Mouse (Mus musculus): Measurements from ENCODE around the gene Olfr370.
A peak's percentile ranks its signal among the peaks of the same experiment; 100 is the strongest.
"Not testable (repeated sequence)": the region's sequence is repeated elsewhere in the genome, so short reads cannot be mapped to it uniquely, and the experiment has no call there.

The Olfr370 gene

DNA sequence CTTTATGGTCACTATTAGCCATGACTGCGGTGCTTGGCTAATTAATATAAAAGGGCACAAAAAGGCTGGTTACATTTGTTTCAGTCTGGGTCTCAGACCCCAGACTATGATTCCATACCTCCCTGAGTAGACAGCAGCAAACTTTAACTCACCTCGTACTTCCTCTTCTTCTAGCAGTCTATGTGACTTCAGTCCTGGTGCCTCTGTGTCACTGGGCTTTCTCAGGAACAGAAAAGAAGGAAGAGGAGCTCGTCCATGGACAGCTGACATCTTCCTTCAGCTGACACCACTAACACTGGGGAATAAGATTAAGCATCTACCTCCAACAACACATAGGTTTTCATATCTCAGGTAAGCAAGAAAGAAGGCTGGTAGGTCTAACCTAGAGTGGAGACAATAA is at the start of gene Olfr370:
Gene Olfr370 (plus strand): TSS at position 45 of the 400 bp plus-strand sequence.
- DNase-seq (ENCODE audit: low read depth), result no peak

GRCm38 (mm10) chr8:83511696-83512095 is 23.9 kb upstream of the Olfr370 start:
- no peak for DNase-seq (ENCODE audit: low read depth)

DNA sequence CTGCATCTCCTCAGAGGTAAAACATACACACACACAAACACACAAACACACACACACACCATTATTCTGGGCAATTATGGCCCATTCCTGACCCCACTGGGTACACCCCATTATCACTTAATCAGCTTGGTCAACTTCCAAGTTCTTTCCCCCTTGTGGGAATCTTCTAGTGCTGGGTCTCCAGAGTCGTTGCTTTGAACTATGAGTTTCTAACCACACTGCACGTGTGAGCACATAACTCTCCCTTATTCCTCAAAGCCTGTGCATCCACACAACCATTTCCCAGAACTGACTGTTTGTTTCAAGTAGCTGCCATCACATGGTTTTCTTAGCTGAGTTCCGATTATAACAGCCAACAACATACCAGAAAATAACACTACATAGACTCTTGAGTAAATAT is 15.1 kb upstream of the Olfr370 start:
- no peak for DNase-seq (ENCODE audit: low read depth)

GRCm38 (mm10) chr8:83520907-83521306 is 14.7 kb upstream of the Olfr370 start:
- not testable (repeated sequence) for DNase-seq (ENCODE audit: low read depth)

DNA sequence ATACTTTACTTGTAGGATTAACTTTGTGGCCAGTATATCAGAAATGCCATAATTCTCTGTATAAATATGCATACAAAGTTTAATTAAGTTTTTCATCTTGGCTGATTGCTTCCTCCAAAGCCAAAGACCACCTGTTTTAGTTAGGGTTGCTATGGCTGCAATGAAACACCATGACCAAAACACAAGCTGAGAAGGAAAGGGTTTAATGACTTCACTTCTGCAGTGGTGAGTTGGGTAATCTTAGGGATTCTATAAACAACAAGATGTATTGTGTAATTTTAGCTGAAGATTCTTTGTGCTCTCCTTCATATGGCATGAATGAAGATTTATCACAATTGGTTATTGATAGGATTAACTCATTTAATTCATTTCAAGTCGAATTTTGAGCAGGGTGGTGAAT is 14.3 kb upstream of the Olfr370 start:
- no peak for DNase-seq (ENCODE audit: low read depth)

GRCm38 (mm10) chr8:83534802-83535201 is 778 bp upstream of the Olfr370 start:
- no peak for DNase-seq (ENCODE audit: low read depth)

- DNase-seq (ENCODE audit: low read depth), result no peak
Measured at GRCm38 (mm10) chr8:83562669-83563068, 27.1 kb downstream of the Olfr370 start.

GRCm38 (mm10) chr8:83563246-83563645 is 27.7 kb downstream of the Olfr370 start:
- DNase-seq (ENCODE audit: low read depth), result no peak

DNA sequence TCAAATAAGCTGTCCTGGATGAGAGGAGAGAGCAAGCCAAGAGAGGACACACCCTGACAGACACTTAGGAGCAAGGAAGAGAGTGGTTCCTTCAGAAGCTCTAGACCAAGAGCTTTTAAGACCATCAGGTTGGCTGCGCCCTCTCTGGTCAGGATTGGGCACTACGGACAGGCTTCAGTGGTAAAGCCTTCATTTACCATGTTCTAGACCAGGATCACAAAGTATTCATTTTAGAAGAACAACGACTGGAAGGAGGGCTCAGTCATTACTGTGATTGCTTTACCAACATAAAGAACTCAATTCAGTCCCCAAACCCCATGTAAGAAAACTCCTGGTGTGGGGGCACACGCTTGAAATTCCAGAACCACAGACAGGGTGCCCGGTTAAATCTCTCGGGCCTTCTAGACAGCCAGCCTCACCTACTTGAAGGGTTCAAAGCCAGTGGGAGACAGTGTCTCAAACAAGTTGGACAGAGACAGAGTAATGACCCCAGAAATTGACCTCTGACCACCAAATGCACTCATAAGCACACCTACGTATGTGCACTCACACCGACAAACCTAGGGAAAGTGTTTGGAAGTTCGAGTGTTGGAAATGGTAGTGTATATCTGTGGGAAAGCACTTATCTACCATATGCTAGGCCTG is 30.3 kb downstream of the Olfr370 start:
- no peak for DNase-seq (ENCODE audit: low read depth)

- DNase-seq (ENCODE audit: low read depth), result peak; percentile 79
Measured at GRCm38 (mm10) chr8:83566469-83567395, 31.2 kb downstream of the Olfr370 start, which contains the start of gene Ndufb7. Gene Ndufb7, plus strand, starts transcription at chr8:83566671.

DNA sequence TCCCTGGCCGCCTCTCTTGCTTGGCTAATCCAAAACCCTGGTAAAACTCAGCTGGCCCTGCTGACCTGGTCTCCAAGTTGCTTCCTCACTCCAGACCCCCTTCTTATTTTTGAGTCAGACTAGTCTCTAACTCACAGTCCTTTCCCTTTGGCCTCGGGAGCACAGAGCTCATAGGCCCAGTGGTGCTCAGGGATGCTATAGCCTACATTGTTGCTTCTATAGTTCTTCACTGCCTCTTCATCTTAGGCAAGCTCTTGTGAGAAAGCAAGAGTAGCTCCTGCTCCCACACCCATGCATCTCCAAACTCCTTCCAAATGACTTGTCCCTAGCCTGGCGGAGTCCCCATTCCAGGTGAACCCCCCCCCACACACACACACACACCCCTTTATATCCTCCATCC is 32.1 kb downstream of the Olfr370 start:
- DNase-seq (ENCODE audit: low read depth), result no peak

GRCm38 (mm10) chr8:83568128-83568527 is 32.5 kb downstream of the Olfr370 start:
- no peak for DNase-seq (ENCODE audit: low read depth)

DNA sequence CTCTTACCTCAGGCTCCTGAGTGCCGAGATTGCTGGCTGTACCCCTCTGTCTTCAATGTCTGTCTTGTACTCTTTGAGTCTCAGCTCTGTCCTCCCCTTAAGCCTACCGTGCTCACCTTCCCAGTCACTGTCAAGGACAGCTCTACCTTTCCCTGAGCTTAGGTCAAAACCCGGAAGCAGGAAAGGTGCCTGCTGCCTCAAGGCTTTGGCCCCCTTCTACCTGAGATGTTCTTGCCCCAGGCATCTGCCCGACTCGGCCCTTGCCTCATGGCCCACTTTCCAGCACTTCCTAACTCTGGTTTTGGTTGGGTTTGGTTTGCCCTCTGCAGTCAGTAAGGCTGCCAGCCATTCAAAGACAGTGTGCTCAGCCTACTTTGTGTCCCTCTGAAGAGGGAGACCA is 33.2 kb downstream of the Olfr370 start:
- DNase-seq (ENCODE audit: low read depth), result no peak

GRCm38 (mm10) chr8:83569165-83569564 is 33.6 kb downstream of the Olfr370 start:
- DNase-seq (ENCODE audit: low read depth), result no peak

DNA sequence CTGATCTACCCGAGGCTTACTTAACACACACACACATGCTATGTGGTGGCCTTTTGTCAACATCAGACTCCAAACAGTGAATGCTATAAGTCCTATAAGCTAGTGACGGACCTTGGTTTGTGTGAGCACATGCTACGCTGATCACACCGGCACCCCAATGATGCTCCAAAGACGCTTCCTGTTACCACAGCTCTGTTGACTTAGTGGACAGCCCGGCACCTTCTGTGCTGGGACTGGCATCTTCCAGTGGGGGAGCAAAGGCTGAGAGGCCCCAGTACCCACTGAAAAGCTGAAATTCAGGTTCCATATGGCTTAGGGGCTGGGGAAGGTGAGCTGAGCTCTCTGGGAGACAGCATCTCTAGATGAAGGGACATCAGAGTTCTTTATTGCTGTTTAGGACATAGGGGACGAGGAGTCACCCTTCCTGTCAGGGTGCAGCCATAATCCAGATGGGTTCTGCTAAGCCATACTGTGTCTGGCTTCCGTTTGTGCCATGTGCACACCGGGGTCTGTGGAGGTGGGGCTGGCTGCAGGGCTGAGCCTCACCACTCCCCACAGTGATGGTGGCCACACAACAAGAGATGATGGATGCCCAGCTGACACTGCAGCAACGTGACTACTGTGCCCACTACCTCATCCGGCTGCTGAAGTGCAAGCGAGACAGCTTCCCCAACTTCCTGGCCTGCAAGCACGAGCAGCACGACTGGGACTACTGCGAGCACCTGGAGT is 34.9 kb downstream of the Olfr370 start:
- DNase-seq (ENCODE audit: low read depth), result no peak

DNA sequence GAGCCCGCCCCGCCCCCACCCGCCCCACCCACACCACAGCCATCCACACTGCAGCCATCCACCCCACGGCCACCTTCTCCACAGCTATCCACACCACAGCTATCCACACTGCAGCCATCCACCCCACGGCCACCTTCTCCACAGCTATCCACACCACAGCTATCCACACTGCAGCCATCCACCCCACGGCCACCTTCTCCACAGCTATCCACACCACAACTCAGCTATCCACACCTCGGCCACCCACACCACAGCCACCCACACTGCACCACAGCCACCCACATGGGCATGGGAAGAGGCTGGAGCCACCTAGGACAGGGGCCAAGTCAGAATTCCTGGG is 35.4 kb downstream of the Olfr370 start:
- DNase-seq (ENCODE audit: low read depth), result not testable (repeated sequence)

GRCm38 (mm10) chr8:83571791-83572190 is 36.2 kb downstream of the Olfr370 start:
- DNase-seq (ENCODE audit: low read depth), result no peak

DNA sequence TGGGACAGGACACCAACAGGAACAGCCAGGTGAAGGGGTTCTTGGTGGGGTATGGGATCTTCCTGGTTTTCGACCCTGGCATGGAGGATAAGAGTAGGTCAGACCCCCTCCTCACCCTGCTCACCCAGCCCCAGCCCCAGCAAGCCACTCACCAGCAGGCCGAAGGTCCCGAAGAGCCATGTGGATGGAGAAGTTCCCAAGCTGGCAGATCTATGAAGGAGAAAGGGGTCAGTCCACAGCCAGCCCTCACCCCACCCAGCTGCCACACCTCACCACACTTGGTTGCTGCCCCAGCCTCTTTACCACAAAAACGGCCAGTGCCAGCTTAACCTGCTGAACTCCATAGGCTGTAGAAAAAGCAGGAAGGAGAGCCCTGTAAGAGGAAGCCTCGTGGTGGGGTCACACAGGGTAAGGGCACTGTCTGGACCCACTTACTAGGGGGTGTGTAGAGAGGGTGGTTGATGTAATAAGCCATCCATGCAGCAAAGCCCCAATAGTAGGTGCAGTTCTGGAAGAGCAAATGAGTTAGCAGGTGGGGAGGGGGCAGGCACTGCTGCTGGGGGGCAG is 36.7 kb downstream of the Olfr370 start:
- no peak for DNase-seq (ENCODE audit: low read depth)

DNA sequence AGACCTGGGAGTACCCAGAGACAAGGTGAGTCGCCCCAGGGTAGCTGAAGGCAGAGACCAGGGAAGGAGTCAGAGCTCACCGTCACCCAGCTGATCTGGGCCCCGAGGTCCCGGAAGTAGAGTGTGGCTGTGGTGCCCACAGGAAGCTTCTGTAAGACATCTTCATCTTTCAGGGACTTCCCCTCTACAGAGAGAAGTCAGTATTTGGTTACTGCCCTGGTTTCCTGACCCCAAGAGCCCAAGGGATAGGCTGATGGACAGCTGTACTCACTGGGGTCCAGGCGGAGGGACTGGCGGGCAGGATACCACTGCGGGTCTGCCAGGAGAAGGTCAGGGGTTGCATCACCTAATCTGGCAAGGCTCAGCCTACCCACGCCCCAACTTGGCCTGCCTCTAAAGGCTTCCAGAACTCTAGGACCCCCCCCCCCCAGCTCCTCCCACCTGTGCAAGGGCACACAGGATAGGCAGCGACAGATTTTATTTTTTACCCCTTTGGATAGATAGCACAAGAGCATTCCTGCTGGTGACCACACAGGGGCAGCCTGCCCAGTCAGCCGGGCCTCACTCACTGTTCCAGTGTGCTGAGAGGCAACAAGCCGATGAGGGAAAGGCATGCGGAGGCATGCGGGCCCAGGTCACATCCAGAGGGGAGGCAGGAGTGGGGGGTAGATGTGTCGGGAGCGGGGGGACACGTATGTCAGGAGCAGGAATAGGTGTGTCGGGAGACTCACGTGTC is 37.7 kb downstream of the Olfr370 start:
- DNase-seq (ENCODE audit: low read depth), result no peak

- DNase-seq (ENCODE audit: low read depth), result no peak
Measured at GRCm38 (mm10) chr8:83574631-83575315, 39.2 kb downstream of the Olfr370 start.

Measured in fibroblast of lung, adult 2 months (primary cell).